Mouse (Mus musculus) lung, postnatal 0 days (tissue): ENCODE data around the gene Lgals2. TPM values are rescaled to one million over a fixed set of nuclear protein-coding genes. Genes with fewer than 3 reads are reported as not detected.

Source experiments
- ATAC-seq: fragments of 200-750 bp; cut with Nextera tagmentation; 2 replicates; pipeline ENCODE4 v1.8.0; 2017; ENCODE audit warnings: moderate library complexity
- DNase-seq: peaks from one replicate; pipeline ENCODE4 v3.0.0-alpha.2; 2016; ENCODE audit warnings: low spot score
- H3K27ac ChIP-seq: fragments of 300-500 bp; sonication (generic); 2 replicates; pipeline ENCODE4 v1.5.1; 2014; ENCODE audit warnings: antibody characterized with exemption, mild to moderate bottlenecking, low read length, mixed read lengths
- H3K27me3 ChIP-seq: fragments of 300-500 bp; sonication (generic); replicated peaks from 2 replicates; pipeline ENCODE4 v1.6.1; 2014; ENCODE audit warnings: low read length, mixed read lengths; ENCODE audit not compliant: insufficient read depth
- H3K36me3 ChIP-seq: fragments of 300-500 bp; sonication (generic); 2 replicates; pipeline ENCODE4 v1.6.1; 2014; ENCODE audit warnings: low read length, mixed read lengths; ENCODE audit not compliant: insufficient read depth
- H3K4me1 ChIP-seq: fragments of 300-500 bp; sonication (generic); 2 replicates; pipeline ENCODE4 v1.6.1; 2014; ENCODE audit warnings: antibody characterized with exemption, low read depth, low read length, mixed read lengths; ENCODE audit not compliant: insufficient read depth
- H3K4me2 ChIP-seq: fragments of 300-500 bp; sonication (generic); replicated peaks from 2 replicates; pipeline ENCODE4 v1.6.1; 2014; ENCODE audit warnings: low read depth, mild to moderate bottlenecking, low read length, moderate library complexity, mixed read lengths
- H3K4me3 ChIP-seq: fragments of 300-500 bp; sonication (generic); 2 replicates; pipeline ENCODE4 v1.5.1; 2014; ENCODE audit warnings: low read depth, low read length
- H3K9ac ChIP-seq: fragments of 300-500 bp; sonication (generic); replicated peaks from 2 replicates; pipeline ENCODE4 v1.6.1; 2014; ENCODE audit warnings: low read depth, mild to moderate bottlenecking
- H3K9me3 ChIP-seq: fragments of 300-500 bp; sonication (generic); 2 replicates; pipeline ENCODE4 v1.6.1; 2016; ENCODE audit warnings: low read length, mixed read lengths
- CTCF ChIP-seq: IDR thresholded peaks from 2 replicates; pipeline ENCODE4 v1.5.1; 2016; ENCODE audit warnings: antibody characterized with exemption, mild to moderate bottlenecking
- EP300 ChIP-seq: IDR thresholded peaks from 2 replicates; pipeline ENCODE4 v1.6.1; 2016; ENCODE audit warnings: antibody characterized with exemption, mild to moderate bottlenecking, control low read depth
- WGBS: fragments of 180-500 bp; shearing (Covaris S2); extraction: QIAGEN DNeasy Blood & Tissue Kit; methylation state at CpG from one replicate; pipeline ENCODE4 v1.1.7; 2014; 5-methylcytosine and 5-hydroxymethylcytosine counted together
- polyA plus RNA-seq: library from polyadenylated mRNA; unstranded; fragments of >200 nt; fragmentation: Nextera tagmentation; extraction: Ambion mirVana; gene quantifications from 2 replicates; pipeline ENCODE4 v1.2.1, GENCODE M21; 2015

Gene Lgals2
- polyA plus RNA-seq, 1 experiment from 2014 or later: 2.4 TPM

DNA sequence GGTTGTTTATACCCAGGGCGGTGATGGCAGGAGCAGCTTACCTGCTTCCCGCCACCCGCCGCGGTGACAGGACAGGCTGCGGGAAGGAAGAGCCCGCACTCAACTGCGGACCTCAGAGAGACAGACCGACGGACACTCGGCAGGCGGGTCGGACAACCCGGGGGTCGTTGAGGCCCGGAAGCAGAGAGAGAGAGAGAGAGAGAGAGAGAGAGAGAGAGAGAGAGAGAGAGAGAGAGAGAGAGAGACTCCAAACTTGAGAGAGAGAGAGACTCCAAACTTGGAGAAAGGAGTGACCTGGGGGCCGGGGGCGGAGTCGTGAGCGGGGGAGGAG lies 44.0 kb upstream of the Lgals2 start, which contains the start of gene Gm49510:
Gene Gm49510, plus strand, starts transcription at position 259 of the 331 bp plus-strand sequence.
- H3K27ac ChIP-seq: peak within 1 kb of the TSS; percentile 62

DNA sequence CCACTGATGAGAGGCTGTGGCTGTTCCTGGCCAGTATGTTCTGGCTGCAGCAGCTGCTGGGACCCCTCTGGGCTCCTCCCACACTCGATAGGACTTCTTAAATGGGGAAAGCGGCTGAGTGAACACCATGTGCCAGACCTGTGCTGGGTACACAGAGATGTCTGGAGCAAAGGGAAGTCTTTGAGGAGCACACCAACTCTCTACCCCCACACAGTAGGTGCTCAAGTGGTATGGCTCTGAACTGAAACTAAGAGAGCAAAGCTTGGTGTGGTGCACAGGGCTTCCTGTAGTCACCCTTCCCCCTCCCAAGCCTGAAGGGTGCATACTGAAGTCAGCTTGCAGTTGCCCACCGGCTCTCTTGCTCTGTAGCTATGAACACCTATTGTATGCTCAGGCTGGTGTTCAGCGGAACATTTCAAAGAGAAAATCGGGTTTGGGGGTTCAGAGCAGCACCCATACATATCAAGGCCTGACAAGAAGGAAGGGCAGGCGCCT lies 43.2 kb upstream of the Lgals2 start:
- H3K36me3 ChIP-seq: no peaks in the 10 kb centered on the region
- H3K4me2 ChIP-seq: 0 out of 2 replicates have a peak overlapping the region, but pooled peaks have one; percentile 5
- H3K4me1 ChIP-seq: peaks cover 26% of the 10 kb centered on the region
- peak overlapping the region; percentile 62; the same call in 1 of the 2 replicates for H3K27ac ChIP-seq
- WGBS: 45% methylated on average over 6 of the region's 6 CpGs
- H3K4me3 ChIP-seq: no peak overlapping the region
- TF ChIP-seq CTCF (no peak), EP300 (no peak)
- H3K9ac ChIP-seq: no peak overlapping the region
- H3K9me3 ChIP-seq: no peaks in the 10 kb centered on the region
- no peak for ATAC-seq
- peak; percentile 55 for DNase-seq
- no peaks in the 10 kb centered on the region for H3K27me3 ChIP-seq

More for the DNA sequence above, 44.0 kb upstream of the Lgals2 start, which contains the start of gene Gm49510:
- Histone ChIP-seq H3K4me3 (peak within 1 kb of the TSS; percentile 69), H3K9me3 (no peaks in the 10 kb centered on the region), H3K4me1 (peaks cover 23% of the 10 kb centered on the region), H3K27me3 (no peaks in the 10 kb centered on the region), H3K4me2 (peak within 1 kb of the TSS; percentile 91), H3K36me3 (peaks cover 4% of the 10 kb centered on the region; the same call in 1 of the 2 replicates), H3K9ac (peak within 1 kb of the TSS; percentile 58)
- DNase-seq (no peak), ATAC-seq (no peak)
- TF ChIP-seq EP300: no peak
- no peak for TF ChIP-seq CTCF
- WGBS: 2% methylated on average over 17 of the region's 20 CpGs

DNA sequence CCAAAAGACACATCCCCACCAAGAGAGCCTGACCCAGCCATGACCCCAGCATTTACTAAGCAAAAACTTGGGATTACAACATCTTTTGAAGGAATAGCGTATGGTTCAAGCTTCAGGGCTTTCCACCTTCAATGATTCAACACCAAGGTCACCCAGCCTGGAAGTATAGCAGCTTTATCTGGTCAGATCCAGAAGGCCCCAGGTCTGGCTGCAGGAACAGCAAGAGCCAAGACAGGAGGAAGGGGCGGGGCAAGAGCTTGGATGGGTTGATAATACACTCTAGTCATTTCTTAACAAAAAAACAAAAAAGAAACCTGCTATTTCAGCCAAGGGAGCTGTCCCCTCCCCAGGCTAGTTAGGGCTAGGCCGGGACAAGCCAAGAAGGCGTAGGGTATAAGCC lies 42.2 kb upstream of the Lgals2 start:
- H3K4me3 ChIP-seq: no peak overlapping the region
- no peak for ATAC-seq
- H3K4me2 ChIP-seq: no peak overlapping the region
- no peak for TF ChIP-seq EP300
- TF ChIP-seq CTCF: no peak
- peaks cover 8% of the 10 kb centered on the region for H3K36me3 ChIP-seq
- no peak overlapping the region for H3K27ac ChIP-seq
- no peak for DNase-seq
- WGBS: 82% methylated on average over 4 of the region's 4 CpGs
- H3K9ac ChIP-seq: no peak overlapping the region
- peaks cover 26% of the 10 kb centered on the region for H3K4me1 ChIP-seq
- no peaks in the 10 kb centered on the region for H3K27me3 ChIP-seq
- no peaks in the 10 kb centered on the region for H3K9me3 ChIP-seq

DNA sequence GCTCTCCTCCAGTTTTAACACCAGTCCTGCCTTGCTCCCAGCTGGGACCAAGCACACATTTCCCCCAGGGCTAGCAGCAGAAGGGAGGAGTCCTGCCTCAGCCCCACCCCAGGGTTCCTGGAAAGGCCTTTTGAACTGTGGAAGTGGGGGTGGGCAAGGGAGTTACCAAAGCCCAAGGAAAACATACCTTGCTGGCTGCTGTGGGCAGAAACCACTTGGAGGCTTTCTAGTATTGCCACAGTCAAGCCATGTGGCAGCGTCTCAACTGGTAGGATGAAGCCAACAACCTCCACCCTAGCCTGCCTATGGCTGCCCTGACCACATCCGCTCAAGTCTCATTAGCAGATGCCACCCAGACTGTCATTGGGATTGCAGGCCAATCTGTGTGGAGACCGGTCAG lies 40.8 kb upstream of the Lgals2 start:
- H3K27ac ChIP-seq: peak overlapping the region; percentile 62
- H3K27me3 ChIP-seq: no peaks in the 10 kb centered on the region
- ATAC-seq (peak; percentile 37), DNase-seq (peak; percentile 74)
- 72% methylated on average over 3 of the region's 3 CpGs for WGBS
- peaks cover 21% of the 10 kb centered on the region for H3K4me1 ChIP-seq
- peaks cover 21% of the 10 kb centered on the region for H3K36me3 ChIP-seq
- no peaks in the 10 kb centered on the region for H3K9me3 ChIP-seq
- H3K4me3 ChIP-seq: no peak overlapping the region
- no peak overlapping the region for H3K9ac ChIP-seq
- no peak for TF ChIP-seq EP300
- TF ChIP-seq CTCF: no peak
- no peak overlapping the region for H3K4me2 ChIP-seq

DNA sequence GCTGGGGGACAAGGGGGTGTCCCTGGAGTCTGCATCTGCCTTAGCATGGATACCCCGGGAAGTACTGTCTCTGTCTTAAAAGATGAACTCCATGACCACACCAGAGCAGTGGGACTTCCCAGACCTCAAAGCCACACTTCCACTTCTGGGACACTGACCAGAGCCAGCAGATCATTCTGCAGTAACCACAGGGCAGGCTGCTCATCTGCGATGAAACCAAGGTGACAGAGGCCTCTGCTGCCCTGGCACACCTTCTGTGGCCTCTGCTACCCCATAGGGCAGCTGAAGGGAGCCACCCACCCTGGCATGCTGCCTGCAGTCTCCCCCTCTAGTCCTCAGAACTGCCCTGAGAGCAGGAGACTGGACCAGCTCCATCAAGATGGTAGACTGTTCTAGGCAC lies 40.4 kb upstream of the Lgals2 start:
- Histone ChIP-seq H3K4me3 (no peak overlapping the region), H3K4me1 (peaks cover 17% of the 10 kb centered on the region), H3K27me3 (no peaks in the 10 kb centered on the region), H3K36me3 (peaks cover 24% of the 10 kb centered on the region), H3K9ac (no peak overlapping the region), H3K4me2 (no peak overlapping the region), H3K27ac (peak overlapping the region; percentile 20; the same call in 1 of the 2 replicates), H3K9me3 (no peaks in the 10 kb centered on the region)
- no peak for TF ChIP-seq CTCF
- no peak for TF ChIP-seq EP300
- DNase-seq: no peak
- ATAC-seq: no peak
- 76% methylated on average over 2 of the region's 2 CpGs for WGBS

DNA sequence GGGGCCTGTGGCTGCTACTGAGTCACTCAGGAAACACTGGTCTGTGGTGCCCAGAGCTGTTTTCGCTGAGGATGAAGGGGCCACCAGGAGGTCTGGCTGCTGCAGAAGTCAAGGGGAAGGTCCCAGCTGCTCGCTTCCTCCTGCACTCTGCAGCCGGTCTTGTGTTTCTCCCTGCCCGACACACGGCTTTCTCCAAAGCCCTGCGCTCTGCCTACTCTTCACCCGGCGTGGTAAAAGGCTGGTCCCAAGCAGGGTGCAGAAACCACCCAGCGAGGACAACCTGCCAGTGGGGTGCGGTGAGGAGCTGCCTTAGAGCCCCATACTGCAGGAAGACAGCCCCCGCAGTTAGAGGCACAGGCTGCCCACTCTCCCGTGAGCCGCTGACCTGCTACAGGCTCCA lies 39.4 kb upstream of the Lgals2 start:
- Histone ChIP-seq H3K9ac (no peak overlapping the region), H3K4me3 (no peak overlapping the region), H3K4me2 (no peak overlapping the region), H3K27me3 (no peaks in the 10 kb centered on the region), H3K27ac (no peak overlapping the region), H3K4me1 (peaks cover 14% of the 10 kb centered on the region; the same call in 1 of the 2 replicates), H3K36me3 (peaks cover 24% of the 10 kb centered on the region), H3K9me3 (no peaks in the 10 kb centered on the region)
- no peak for ATAC-seq
- no peak for TF ChIP-seq EP300
- no peak for TF ChIP-seq CTCF
- no peak for DNase-seq
- WGBS: 69% methylated on average over 13 of the region's 13 CpGs
